Mouse (Mus musculus) Patski (cell line): ENCODE measurements around the gene Lcmt1. TPM values are rescaled to one million over a fixed set of nuclear protein-coding genes. Genes with fewer than 3 reads are reported as not detected.

ENCODE experiments used
- ATAC-seq: fragments of 100-300 bp; one replicate; pipeline ENCODE4 v1.8.0; 2021
- CTCF ChIA-PET: fragments of 350-600 bp; sonication (Branson Sonifier 250); formaldehyde crosslinking; loops from one replicate; lab custom pipeline; 2022; ENCODE audit warnings: inconsistent platforms; lab: Charles Lee
- POLR2A ChIA-PET: fragments of 350-600 bp; sonication (Branson Sonifier 250); formaldehyde crosslinking; loops from one replicate; lab custom pipeline; 2022; ENCODE audit warnings: antibody characterized with exemption, inconsistent platforms; lab: Charles Lee
- DNase-seq: peaks from one replicate; pipeline ENCODE4 v3.0.0-alpha.2; 2011; ENCODE audit warnings: low read depth, low spot score
- H3K27me3 ChIP-seq: fragments of 371-371 bp; one replicate; pipeline ENCODE4 v1.5.1; 2021
- CTCF ChIP-seq: fragments of 100-300 bp; IDR thresholded peaks from one replicate; pipeline ENCODE4 v1.5.1; 2021
- in situ Hi-C: fragments of 300-500 bp; cut with MboI; formaldehyde crosslinking; loops from 3 replicates; pipeline ENCODE4 v1.11.1; 2018; ENCODE audit warnings: low pct_unique_long_range_greater_than_20kb, mixed read lengths
- polyA plus RNA-seq: library from polyadenylated mRNA; unstranded; gene quantifications from one replicate; pipeline ENCODE4 v1.2.3, GENCODE M21; 2021

Lcmt1 gene
- polyA plus RNA-seq, 1 experiment from 2014 or later: 40.4 TPM

DNA sequence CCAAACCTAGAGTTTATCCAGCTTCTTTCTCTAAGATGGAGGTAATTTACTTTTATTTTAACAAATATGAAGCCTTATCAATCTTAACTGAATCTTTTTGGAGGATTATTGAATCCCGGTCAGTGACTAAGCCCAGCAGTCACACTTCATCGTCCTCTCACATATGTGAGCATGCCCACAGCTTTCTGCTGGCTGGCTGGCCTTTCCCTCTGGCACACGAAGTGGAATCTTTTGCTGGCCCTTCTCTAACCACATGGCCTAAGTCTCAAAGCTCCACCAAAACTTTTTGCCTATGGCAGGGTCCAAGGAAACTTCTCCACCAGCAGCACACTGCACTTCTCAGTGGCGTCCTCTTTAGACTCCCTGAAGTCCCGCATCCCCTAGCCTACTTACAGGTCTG lies 27.7 kb upstream of the Lcmt1 start:
- no peaks in the 10 kb centered on the region for H3K27me3 ChIP-seq
- DNase-seq (no peak), ATAC-seq (no peak)
- CTCF ChIA-PET: interaction anchor here (0.9 to 1.0 kb wide), 2 partner anchors 14 to 28 kb away, joined by 3 read pairs; partner anchors contain the start of genes Arhgap17 and Lcmt1
- TF ChIP-seq CTCF: no peak
- in situ Hi-C loops: no loop called here
- POLR2A ChIA-PET: no interaction called here

DNA sequence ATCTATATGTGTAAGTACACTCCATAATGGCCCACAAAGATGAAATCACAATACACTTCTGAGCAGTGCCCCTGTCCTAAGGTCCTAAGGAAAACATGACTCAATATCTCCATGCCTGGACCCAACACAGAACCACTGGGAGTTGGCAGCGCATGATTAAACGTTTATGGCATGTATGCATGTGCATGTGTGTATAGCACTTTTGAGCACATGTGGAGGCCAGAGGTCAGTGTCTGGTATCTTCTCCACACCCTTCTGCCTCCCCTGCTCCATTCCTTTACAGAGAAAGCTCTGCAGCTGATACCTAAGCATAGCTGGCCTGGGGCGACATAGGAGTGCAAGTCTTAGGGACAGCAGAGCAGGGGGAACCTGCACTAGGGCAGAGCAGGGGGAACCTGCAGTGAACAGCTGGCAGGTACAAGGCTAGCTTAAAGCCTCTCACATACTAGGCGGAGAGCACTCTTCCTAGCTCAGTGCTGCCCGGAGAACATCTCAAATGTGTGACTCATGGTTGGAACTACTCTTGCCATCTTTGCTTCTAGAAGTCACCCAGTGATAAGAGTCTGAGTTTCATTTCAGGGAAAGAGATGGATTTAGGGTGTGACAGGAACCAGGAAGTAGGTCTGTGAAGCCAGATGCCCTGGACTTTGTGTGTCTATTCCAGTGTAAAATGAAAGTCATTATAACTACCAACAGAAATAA lies 25.4 kb upstream of the Lcmt1 start:
- CTCF ChIA-PET: no interaction called here
- in situ Hi-C loops: no loop called here
- no peaks in the 10 kb centered on the region for H3K27me3 ChIP-seq
- no peak for ATAC-seq
- POLR2A ChIA-PET: no interaction called here
- DNase-seq: no peak
- no peak for TF ChIP-seq CTCF

DNA sequence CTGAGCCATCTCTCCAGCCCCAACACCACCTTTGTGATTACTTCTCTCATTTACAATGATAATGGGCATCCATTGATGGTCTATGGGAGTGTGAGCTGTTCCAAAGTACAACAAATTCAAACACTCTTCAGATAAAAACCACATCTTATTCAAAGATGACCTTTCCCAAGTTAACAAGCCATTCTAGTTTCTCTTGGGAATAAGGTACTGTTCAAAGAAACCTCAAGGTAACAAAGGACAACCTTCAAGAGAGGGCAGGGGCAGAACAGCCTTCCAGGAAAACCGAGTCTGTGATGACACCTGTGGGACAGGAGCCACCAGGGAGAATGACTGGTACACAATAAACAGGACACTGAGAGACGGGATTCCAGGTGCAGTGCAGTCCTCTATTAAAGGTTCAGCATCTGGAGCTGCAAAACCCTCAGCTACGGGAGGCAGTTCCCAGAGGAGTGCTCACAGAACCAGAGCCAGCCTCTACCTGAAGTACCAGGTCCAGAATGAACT lies 24.5 kb upstream of the Lcmt1 start:
- ChIA-PET CTCF (interaction anchor here (1.7 kb wide), 1 partner anchor 16 kb away, joined by 5 read pairs; no protein-coding TSS in a partner anchor), POLR2A (no interaction called here)
- no peak for ATAC-seq
- DNase-seq: no peak
- no peaks in the 10 kb centered on the region for H3K27me3 ChIP-seq
- no peak for TF ChIP-seq CTCF
- in situ Hi-C loops: no loop called here

DNA sequence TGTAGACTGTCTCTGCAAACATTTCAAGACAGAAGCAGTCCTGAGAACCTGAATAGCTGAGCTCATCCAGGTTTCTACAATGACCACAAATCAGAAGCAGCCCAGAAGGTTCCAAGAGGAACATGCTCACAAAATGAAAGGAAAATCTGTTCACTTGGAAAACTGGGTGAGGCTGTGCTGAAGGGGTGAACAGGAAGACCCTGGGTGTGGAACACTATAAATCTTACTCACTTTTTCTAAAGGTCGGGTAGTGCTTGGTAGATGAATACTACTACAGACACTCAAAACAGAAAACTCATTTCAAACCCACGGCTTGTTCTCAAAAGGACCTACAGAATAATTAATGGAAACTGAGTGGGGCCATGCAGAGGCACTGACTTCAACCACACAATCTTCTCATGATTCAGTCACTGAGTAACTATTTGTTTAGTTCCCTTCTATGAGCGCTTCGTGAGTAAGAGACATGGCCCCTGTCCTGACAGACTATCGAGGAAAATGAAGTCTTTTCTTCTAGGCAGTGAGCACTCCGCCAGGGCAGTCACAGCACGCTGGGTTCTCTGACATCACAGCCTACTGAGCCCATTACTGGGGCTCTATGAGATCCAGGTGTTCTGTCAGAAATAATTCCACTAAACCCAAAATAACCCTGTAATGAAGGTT lies 22.8 kb upstream of the Lcmt1 start:
- POLR2A ChIA-PET: no interaction called here
- CTCF ChIA-PET: interaction anchor here (1.7 kb wide), 1 partner anchor 14 kb away, joined by 5 read pairs; no protein-coding TSS in a partner anchor
- no peak for TF ChIP-seq CTCF
- no peak for ATAC-seq
- DNase-seq: no peak
- in situ Hi-C loops: no loop called here
- H3K27me3 ChIP-seq: no peaks in the 10 kb centered on the region

DNA sequence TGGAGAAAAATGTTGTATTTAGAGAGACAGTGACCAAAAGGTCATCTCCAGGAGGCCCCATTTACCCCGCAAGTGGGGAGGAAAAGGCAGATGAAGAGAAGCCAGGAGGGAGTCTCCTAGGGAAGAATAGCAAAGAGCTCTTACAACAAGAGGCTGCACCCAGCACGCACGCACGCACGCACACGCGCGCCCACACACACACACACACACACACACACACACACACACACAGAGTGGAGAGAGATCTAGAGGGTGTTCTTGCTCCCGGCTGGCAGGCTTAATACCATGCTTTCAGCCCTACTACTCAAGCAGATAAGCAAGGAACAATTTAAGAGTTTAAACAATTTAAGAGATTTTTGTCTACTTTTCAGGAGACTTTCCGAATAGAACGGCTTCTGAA lies 19.8 kb upstream of the Lcmt1 start:
- no peak for TF ChIP-seq CTCF
- no peak for DNase-seq
- ChIA-PET CTCF (no interaction called here), POLR2A (no interaction called here)
- H3K27me3 ChIP-seq: no peaks in the 10 kb centered on the region
- in situ Hi-C loops: no loop called here
- no peak for ATAC-seq

DNA sequence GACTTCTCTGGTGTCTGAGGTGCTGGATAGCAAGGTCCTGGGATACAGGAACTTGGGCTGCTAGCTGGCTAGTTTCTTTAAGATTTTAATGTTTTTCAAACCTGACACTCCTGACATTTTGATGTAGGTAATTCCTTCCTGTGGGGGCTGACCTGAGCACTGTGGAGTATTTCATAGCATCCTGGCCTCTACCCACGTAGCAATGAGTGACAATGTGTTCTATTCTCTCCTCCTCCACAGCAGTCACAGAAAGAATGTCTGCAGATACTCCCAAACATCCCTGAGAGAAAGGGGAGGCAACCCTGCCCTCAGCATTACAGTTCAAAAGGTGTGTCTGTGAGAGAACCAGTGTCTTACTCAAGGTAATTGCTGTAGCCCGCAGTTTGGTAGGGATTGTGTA lies 19.3 kb upstream of the Lcmt1 start:
- no peaks in the 10 kb centered on the region for H3K27me3 ChIP-seq
- TF ChIP-seq CTCF: no peak
- CTCF ChIA-PET: no interaction called here
- in situ Hi-C loops: no loop called here
- ATAC-seq: no peak
- no peak for DNase-seq
- POLR2A ChIA-PET: no interaction called here

DNA sequence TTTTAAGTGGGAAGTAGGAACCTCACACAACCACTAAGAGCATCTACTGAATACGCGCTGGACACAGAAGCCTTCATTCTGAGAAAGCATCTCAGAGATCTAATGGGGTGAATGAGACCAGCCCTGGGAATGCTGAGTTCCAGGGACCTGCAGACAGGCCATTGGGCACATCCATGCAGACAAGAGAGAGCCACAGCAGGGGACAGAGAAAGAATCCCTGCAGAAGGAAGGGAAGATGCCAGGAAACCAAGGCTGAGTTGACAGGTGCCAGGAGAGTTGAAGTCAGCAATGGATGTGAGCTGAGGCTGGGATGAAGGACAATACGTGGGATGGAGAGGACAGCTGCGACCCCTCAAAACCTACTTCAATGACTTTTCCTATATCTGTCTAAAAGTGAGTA lies 16.5 kb upstream of the Lcmt1 start:
- in situ Hi-C loops: no loop called here
- ATAC-seq: no peak
- H3K27me3 ChIP-seq: no peaks in the 10 kb centered on the region
- ChIA-PET CTCF (no interaction called here), POLR2A (no interaction called here)
- no peak for TF ChIP-seq CTCF
- no peak for DNase-seq

DNA sequence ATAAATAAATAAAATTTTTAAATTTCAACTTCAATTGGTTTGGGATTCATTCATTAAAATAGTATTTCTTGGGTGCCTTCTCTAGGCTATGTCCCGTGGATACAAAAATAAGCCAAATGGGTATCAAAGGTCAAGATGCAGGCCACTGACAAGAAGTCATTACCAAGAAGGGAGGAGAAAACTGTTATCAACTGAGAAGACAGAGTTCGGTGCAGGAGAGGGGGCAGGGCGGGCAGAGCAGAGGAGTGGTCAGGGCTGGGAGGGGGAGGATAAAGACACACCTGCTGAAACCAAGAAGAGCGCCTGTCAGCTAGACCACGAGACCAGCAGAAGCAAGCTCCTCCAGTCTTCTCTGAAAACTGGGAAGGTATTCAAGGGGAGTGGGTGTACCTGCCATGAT lies 15.7 kb upstream of the Lcmt1 start:
- ChIA-PET POLR2A (no interaction called here), CTCF (interaction anchor here (1.3 kb wide), 1 partner anchor 13 kb away, joined by 3 read pairs; no protein-coding TSS in a partner anchor)
- no peak for ATAC-seq
- H3K27me3 ChIP-seq: no peaks in the 10 kb centered on the region
- no peak for TF ChIP-seq CTCF
- no peak for DNase-seq
- in situ Hi-C loops: no loop called here

DNA sequence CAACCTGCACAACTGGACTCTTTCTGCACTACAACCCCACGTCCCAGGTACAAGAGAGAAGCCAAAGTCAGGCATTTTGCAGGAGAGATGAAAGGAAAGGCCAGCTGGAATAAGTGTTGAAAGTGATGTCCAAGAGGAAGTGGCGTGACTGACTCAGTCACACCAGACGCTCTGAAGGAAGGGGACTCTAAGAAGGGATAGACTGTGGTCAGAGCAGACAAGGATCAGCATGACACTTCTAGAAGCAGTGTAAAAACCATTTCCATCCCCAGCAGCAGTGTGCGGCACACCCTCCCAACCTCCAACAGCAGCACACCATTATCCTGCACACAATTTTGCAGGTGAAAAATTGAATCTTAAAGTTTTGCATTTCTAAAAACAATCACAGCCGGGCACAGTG lies 15.2 kb upstream of the Lcmt1 start:
- ChIA-PET CTCF (interaction anchor here (1.3 kb wide), 1 partner anchor 13 kb away, joined by 3 read pairs; no protein-coding TSS in a partner anchor), POLR2A (interaction anchor here (1.1 kb wide), 1 partner anchor 17 kb away, joined by 3 read pairs; no protein-coding TSS in a partner anchor)
- DNase-seq: no peak
- in situ Hi-C loops: no loop called here
- H3K27me3 ChIP-seq: no peaks in the 10 kb centered on the region
- TF ChIP-seq CTCF: no peak
- no peak for ATAC-seq

DNA sequence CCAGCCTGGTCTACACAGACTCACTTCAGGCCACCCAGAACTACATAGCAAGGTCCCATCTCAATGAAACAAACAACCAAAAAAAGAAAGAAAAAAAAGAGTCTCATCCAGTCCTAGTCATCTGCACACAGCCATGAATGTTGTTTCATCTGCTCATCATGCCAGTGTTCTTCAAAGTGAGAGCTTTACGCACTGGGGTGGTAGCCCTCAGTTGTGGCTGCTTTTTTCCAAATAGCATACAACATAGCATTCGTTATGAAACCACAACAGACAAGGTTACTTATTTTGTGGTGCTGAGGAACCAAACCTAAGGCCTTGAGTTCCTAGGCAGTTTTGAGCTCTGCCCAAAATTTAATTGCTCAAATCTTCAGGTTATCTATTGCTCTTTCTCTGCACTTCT lies 14.7 kb upstream of the Lcmt1 start:
- POLR2A ChIA-PET: interaction anchor here (1.1 kb wide), 1 partner anchor 17 kb away, joined by 3 read pairs; no protein-coding TSS in a partner anchor
- DNase-seq: no peak
- TF ChIP-seq CTCF: no peak
- no peak for ATAC-seq
- H3K27me3 ChIP-seq: no peaks in the 10 kb centered on the region
- CTCF ChIA-PET: interaction anchor here (1.2 to 1.3 kb wide), 2 partner anchors 12 to 16 kb away, joined by 3 read pairs; no protein-coding TSS in a partner anchor
- in situ Hi-C loops: no loop called here

DNA sequence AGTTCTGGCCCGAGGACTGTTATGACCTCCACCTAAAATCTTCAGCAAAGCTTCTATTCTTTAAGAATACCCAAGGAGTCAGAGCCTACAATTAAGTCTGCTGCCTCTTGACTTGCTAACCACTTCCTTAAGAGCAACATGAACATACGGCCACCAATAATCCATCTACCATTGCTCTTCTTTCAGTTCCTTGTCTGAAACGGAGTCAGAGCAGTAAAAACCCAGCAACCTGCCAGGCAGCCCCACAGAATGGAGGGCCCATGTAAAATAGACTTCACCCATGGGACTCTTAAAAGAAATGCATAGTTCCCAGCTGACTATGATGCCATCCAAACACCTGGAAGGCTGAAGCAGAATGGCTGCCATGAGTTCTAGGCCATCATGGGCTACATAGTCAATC lies 13.4 kb upstream of the Lcmt1 start:
- in situ Hi-C loops: no loop called here
- TF ChIP-seq CTCF: no peak
- no peak for ATAC-seq
- POLR2A ChIA-PET: no interaction called here
- H3K27me3 ChIP-seq: no peaks in the 10 kb centered on the region
- DNase-seq: no peak
- CTCF ChIA-PET: interaction anchor here (1.2 kb wide), 1 partner anchor 17 kb away, joined by 3 read pairs; no protein-coding TSS in a partner anchor
